Mouse (Mus musculus) C2C12 (cell line): ENCODE data around the gene Gtpbp3.

Experiments
- CEBPB ChIP-seq: IDR thresholded peaks from one replicate; pipeline ENCODE4 v1.6.1; 2011; ENCODE audit warnings: low read depth, mild to moderate bottlenecking, control low read depth, moderate library complexity
- CTCF ChIP-seq: IDR thresholded peaks from one replicate; pipeline ENCODE4 v1.5.1; 2011; ENCODE audit not compliant: control insufficient read depth, insufficient read depth, insufficient read length
- FOSL1 ChIP-seq: IDR thresholded peaks from one replicate; pipeline ENCODE4 v1.8.0; 2011; ENCODE audit warnings: mild to moderate bottlenecking, low read length; ENCODE audit not compliant: poor library complexity, insufficient read depth, severe bottlenecking
- MAX ChIP-seq: IDR thresholded peaks from one replicate; pipeline ENCODE4 v1.6.1; 2011; ENCODE audit warnings: mild to moderate bottlenecking, control low read depth

DNA sequence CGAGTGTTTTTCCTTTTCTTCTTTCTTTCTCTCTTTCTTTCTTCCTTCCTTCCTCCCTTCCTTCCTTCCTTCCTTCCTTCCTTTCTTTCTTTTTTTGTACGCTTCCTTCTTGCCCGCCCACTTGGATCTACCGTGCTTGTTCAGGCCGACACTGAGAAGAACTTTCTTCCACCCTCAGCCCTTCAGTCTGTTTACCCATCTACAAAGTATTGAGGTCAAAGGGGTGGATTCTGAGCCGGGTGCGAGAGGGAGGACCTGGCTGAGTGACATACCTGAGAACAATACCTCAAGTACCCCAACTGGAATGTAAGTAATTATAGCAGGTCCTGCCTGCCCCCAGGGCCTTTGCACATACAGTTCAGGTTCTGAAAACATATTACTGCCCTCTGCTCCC, 1.8 kb upstream of the Gtpbp3 start:
- no peak for TF ChIP-seq CTCF
- TF ChIP-seq MAX, result no peak
- TF ChIP-seq CEBPB, result no peak
- no peak for TF ChIP-seq FOSL1
